Mouse (Mus musculus): ENCODE data around the gene Zfp804a.

DNA sequence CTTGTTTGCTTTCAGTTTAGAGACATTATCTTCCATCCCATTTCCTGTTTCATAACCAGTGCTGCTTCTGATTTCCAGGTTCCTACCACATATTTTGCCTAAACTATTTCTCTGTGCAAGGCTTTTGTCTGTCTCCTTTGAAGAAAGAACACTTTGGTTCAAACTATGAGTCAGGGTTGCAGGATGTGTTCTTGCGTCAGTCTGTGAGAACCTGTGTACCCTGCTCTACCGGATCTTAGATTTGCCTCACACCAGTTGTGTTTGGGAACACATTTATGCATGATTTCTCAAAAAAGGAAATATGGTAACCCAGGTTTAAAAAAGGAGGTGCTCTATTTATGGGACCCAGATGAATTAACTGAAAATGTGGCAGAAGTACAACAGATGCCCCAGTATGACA, 125.7 kb downstream of the Zfp804a start:
- TF ChIP-seq CTCF (IDR thresholded peaks at IDR 0.05; ENCODE audit: insufficient read depth, low read depth, low read length) = no peak
- TF ChIP-seq POLR2A (IDR thresholded peaks at IDR 0.05; ENCODE audit: insufficient read depth, low read depth, low read length) = no peak

All from olfactory bulb, adult 2 months (tissue).